Mouse (Mus musculus): ENCODE measurements around the gene Gm17571. TPM values are rescaled to one million over a fixed set of nuclear protein-coding genes. Genes with fewer than 3 reads are reported as not detected.

The Gm17571 gene
- polyA plus RNA-seq, 1 experiment: not detected

DNA sequence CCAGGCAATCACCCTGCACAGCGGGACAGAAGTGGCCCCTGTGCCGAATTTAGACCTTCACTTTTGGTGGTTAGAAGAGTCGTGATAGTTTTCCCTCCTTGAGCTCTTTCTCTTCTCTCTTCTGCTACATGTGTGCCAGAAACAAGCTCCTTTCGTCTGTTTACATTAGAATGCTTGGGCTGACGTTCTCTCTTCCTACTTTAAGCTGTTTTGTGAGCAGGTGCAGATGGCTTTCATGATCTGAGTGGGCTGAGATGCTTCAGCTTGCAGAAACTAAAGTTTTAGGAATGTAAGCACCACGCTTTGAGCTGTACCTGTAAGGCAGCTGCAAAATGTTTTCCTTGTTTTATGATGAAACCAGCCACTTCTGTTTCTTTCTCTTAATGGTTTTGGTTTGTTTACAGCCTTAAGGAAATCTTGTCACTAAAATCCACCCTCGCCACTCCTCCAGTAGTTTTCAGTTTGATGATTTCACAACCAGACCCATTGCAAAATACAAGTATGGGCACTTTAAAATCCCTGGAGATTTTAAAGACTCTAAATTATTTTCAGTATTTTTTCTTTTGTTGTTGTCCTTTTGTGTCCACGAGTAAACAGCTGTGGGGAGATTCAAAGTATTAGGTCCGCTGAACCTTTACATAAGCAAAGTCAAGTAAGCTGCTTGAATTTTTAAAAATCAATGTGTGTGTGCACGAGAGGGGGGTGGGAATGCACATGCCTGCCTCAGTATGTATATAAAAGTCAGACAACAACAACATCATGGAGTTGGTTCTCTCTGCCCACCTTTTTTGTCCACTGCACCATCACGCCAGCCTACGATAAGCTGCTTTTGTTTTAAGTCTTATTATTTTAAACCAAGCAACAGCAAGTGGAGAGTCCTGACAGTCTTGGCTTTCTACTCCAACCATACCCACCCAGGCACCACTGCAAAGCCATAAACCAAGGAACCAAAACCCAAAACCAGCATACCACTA, 38.0 kb upstream of the Gm17571 start:
- TF ChIP-seq CTCF (IDR thresholded peaks at IDR 0.05; ENCODE audit: extremely low read depth, insufficient read length, insufficient replicate concordance, low read depth, low read length) (no peak), POLR2A (IDR thresholded peaks at IDR 0.05; ENCODE audit: low read depth, low read length) (no peak)
- Histone ChIP-seq H3K4me1 (ENCODE audit: control insufficient read depth, insufficient read depth, insufficient read length, low read length) (no peaks in the 10 kb centered on the region), H3K27ac (ENCODE audit: insufficient read depth, low read depth, low read length) (peak overlapping the region; percentile 2; the same call in 1 of the 2 replicates), H3K4me3 (ENCODE audit: low read depth, low read length) (no peak overlapping the region), H3K27me3 (ENCODE audit: control insufficient read depth, insufficient read depth, low read length) (no peaks in the 10 kb centered on the region; the same call in 1 of the 2 replicates), H3K36me3 (ENCODE audit: control insufficient read depth, insufficient read depth, low read length) (no peaks in the 10 kb centered on the region)
- WGBS: 55% methylated on average over 12 of the region's 12 CpGs

DNA sequence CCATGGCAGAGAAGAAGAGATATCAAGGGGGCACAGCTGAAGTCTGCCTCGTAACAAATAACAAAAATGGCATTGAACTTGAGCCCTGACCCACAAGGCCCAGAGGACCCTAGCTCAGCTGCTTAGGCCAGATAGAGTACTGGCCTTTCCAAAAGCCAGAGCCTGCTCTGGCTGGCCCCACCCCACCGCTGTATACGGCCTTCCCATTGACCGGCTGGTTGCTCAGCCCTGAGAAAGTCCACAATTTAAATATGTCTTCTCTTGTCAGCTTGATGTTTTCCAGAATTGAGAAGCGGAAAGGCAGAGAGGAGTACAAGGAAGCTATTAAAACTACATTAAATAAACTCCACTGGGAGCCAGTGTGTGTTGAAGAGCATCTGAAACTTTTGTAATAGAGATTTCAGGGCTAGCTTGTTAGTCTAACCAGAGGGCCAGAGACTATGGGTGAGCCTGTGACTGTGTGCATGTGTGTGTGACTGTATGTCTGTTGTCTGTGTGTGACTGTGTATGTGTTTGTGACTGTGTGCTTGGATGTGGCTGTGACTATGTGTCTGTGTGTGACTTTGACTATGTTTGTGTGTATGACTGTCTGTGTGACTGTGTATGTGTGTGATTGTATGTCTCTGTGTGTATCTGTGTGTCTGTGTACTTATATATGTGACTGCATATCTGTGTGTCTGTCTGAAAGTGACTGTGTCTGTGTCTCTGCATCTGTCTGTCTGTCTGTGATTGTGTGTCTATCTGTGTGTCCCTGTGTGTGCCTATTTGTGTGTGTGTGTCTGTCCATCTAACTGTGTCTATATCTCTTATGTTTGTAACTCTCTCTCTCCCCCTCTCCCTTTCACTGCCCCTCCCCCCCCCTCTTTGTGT, 36.9 kb upstream of the Gm17571 start:
- no peaks in the 10 kb centered on the region for H3K36me3 ChIP-seq (ENCODE audit: control insufficient read depth, insufficient read depth, low read length)
- 68% methylated on average over 5 of the region's 5 CpGs for WGBS
- no peaks in the 10 kb centered on the region for H3K27me3 ChIP-seq (ENCODE audit: control insufficient read depth, insufficient read depth, low read length)
- H3K4me1 ChIP-seq (ENCODE audit: control insufficient read depth, insufficient read depth, insufficient read length, low read length): no peaks in the 10 kb centered on the region
- no peak overlapping the region for H3K4me3 ChIP-seq (ENCODE audit: low read depth, low read length)
- TF ChIP-seq POLR2A (IDR thresholded peaks at IDR 0.05; ENCODE audit: low read depth, low read length) (no peak), CTCF (IDR thresholded peaks at IDR 0.05; ENCODE audit: extremely low read depth, insufficient read length, insufficient replicate concordance, low read depth, low read length) (no peak)
- H3K27ac ChIP-seq (ENCODE audit: insufficient read depth, low read depth, low read length): no peak overlapping the region

DNA sequence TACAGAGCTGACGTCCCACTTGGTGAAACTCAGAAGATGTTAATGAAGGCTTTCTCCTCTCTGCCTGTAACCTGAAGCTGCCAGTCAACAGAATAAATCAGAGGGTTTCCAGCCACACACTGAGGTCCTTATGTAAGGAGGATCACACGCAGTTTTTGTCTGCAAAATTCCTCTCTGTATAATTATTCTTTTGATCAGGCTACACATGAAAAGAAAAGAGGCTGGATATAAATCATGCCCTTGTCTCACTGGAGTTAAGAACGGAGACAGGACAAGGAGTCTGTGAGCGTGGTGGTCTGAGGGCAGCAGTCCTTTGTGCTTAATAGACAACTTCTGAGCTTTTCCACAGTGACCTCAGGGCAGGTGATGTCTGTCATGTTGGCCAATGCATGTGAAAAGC, 32.7 kb upstream of the Gm17571 start:
- TF ChIP-seq POLR2A (IDR thresholded peaks at IDR 0.05; ENCODE audit: low read depth, low read length): no peak
- TF ChIP-seq CTCF (IDR thresholded peaks at IDR 0.05; ENCODE audit: extremely low read depth, insufficient read length, insufficient replicate concordance, low read depth, low read length): no peak
- Histone ChIP-seq H3K27me3 (ENCODE audit: control insufficient read depth, insufficient read depth, low read length) (no peaks in the 10 kb centered on the region), H3K27ac (ENCODE audit: insufficient read depth, low read depth, low read length) (no peak overlapping the region), H3K36me3 (ENCODE audit: control insufficient read depth, insufficient read depth, low read length) (no peaks in the 10 kb centered on the region), H3K4me3 (ENCODE audit: low read depth, low read length) (no peak overlapping the region), H3K4me1 (ENCODE audit: control insufficient read depth, insufficient read depth, insufficient read length, low read length) (no peaks in the 10 kb centered on the region)
- WGBS: 62% methylated on average over 4 of the region's 4 CpGs

DNA sequence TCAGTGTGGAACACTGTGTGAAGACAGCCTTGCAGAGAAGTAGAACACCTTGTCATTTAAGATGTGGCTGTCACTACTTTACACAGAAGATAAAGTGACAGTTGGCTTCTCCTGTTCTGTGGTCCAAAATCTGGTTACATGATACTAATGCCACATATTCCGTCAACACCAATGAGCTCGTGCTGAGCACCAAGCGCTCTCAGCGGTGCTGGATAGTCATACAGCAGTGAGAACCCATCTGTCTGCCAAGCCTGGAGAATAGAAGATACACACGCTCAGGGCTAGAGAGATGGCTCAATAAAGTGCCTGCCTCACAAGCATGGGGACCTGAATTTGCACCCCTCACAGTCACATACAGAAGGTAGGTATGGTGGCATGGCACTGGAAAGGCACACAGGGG, 28.4 kb upstream of the Gm17571 start:
- Histone ChIP-seq H3K27me3 (ENCODE audit: control insufficient read depth, insufficient read depth, low read length) (no peaks in the 10 kb centered on the region), H3K36me3 (ENCODE audit: control insufficient read depth, insufficient read depth, low read length) (no peaks in the 10 kb centered on the region), H3K27ac (ENCODE audit: insufficient read depth, low read depth, low read length) (no peak overlapping the region), H3K4me3 (ENCODE audit: low read depth, low read length) (no peak overlapping the region), H3K4me1 (ENCODE audit: control insufficient read depth, insufficient read depth, insufficient read length, low read length) (no peaks in the 10 kb centered on the region)
- TF ChIP-seq POLR2A (IDR thresholded peaks at IDR 0.05; ENCODE audit: low read depth, low read length) (no peak), CTCF (IDR thresholded peaks at IDR 0.05; ENCODE audit: extremely low read depth, insufficient read length, insufficient replicate concordance, low read depth, low read length) (no peak)
- WGBS: 92% methylated on average over 5 of the region's 5 CpGs

DNA sequence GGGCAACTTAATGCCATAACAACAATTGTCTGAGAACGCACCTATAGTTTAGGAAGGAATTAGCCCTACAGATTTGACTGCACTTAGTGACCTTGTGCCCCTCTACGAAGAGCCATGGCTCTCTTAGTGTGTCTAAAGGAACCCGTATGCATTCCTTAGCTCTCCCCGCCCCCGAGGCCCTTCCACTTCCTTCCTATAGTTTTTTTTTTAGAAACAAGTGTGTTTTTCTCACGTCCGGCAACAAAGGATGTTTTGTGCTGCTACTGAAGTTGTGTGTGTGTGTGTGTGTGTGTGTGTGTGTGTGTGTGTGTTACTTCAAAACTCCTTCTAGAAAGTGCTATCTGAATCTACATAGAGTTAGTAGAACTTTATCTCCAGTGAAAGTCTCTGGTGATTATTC, 23.5 kb upstream of the Gm17571 start:
- peaks cover 13% of the 10 kb centered on the region for H3K4me1 ChIP-seq (ENCODE audit: control insufficient read depth, insufficient read depth, insufficient read length, low read length)
- H3K36me3 ChIP-seq (ENCODE audit: control insufficient read depth, insufficient read depth, low read length): no peaks in the 10 kb centered on the region
- WGBS: 63% methylated on average over 7 of the region's 7 CpGs
- H3K27ac ChIP-seq (ENCODE audit: insufficient read depth, low read depth, low read length): no peak overlapping the region; the same call in 1 of the 2 replicates
- H3K4me3 ChIP-seq (ENCODE audit: low read depth, low read length): no peak overlapping the region
- H3K27me3 ChIP-seq (ENCODE audit: control insufficient read depth, insufficient read depth, low read length): no peaks in the 10 kb centered on the region
- TF ChIP-seq CTCF (IDR thresholded peaks at IDR 0.05; ENCODE audit: extremely low read depth, insufficient read length, insufficient replicate concordance, low read depth, low read length) (no peak), POLR2A (IDR thresholded peaks at IDR 0.05; ENCODE audit: low read depth, low read length) (no peak)

DNA sequence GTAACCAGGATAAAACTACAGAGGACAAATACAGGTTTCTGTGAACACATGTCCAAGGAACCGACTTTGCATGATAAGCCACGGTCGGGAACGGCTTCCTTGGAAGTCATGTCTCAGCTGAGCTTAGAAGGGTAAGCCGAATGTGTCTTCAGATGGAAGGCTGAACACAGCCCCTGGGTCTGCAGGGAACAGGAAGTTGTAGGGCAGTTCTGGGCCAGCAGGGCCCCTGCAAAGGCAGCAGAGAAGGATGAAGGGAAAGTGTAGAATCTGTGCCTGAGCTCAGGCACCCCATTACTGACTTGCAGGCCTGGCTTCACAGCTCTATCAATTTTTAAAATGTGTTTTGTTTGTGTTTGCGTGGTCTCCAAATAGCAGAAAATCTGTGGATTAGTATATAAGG, 22.2 kb upstream of the Gm17571 start:
- TF ChIP-seq CTCF (IDR thresholded peaks at IDR 0.05; ENCODE audit: extremely low read depth, insufficient read length, insufficient replicate concordance, low read depth, low read length) (no peak), POLR2A (IDR thresholded peaks at IDR 0.05; ENCODE audit: low read depth, low read length) (no peak)
- peak overlapping the region; percentile 13; the same call in 1 of the 2 replicates for H3K27ac ChIP-seq (ENCODE audit: insufficient read depth, low read depth, low read length)

More for the DNA sequence above, 22.2 kb upstream of the Gm17571 start:
- Histone ChIP-seq H3K36me3 (ENCODE audit: control insufficient read depth, insufficient read depth, low read length) (no peaks in the 10 kb centered on the region), H3K27me3 (ENCODE audit: control insufficient read depth, insufficient read depth, low read length) (no peaks in the 10 kb centered on the region), H3K4me1 (ENCODE audit: control insufficient read depth, insufficient read depth, insufficient read length, low read length) (peaks cover 13% of the 10 kb centered on the region), H3K4me3 (ENCODE audit: low read depth, low read length) (no peak overlapping the region)
- WGBS: 72% methylated on average over 6 of the region's 6 CpGs
